Mouse (Mus musculus): ENCODE measurements around the gene Samd4.

- no peak for TF ChIP-seq CTCF (IDR thresholded peaks at IDR 0.05; ENCODE audit: low read depth, low read length)
- TF ChIP-seq POLR2A (IDR thresholded peaks at IDR 0.05; ENCODE audit: borderline replicate concordance, low read depth, low read length): no peak
These were observed 256.2 kb downstream of the Samd4 start for GRCm38 (mm10) chr14:47138853-47139252.

Measured in bone marrow macrophage, adult 2 months (primary cell).